Mouse (Mus musculus) ES-CJ7 (cell line): ENCODE measurements around the gene Gipc3.

Source experiments
- DNase-seq: peaks from one replicate; pipeline ENCODE4 v3.0.0; 2011; ENCODE audit warnings: low read depth, low spot score

Gipc3 gene

DNA sequence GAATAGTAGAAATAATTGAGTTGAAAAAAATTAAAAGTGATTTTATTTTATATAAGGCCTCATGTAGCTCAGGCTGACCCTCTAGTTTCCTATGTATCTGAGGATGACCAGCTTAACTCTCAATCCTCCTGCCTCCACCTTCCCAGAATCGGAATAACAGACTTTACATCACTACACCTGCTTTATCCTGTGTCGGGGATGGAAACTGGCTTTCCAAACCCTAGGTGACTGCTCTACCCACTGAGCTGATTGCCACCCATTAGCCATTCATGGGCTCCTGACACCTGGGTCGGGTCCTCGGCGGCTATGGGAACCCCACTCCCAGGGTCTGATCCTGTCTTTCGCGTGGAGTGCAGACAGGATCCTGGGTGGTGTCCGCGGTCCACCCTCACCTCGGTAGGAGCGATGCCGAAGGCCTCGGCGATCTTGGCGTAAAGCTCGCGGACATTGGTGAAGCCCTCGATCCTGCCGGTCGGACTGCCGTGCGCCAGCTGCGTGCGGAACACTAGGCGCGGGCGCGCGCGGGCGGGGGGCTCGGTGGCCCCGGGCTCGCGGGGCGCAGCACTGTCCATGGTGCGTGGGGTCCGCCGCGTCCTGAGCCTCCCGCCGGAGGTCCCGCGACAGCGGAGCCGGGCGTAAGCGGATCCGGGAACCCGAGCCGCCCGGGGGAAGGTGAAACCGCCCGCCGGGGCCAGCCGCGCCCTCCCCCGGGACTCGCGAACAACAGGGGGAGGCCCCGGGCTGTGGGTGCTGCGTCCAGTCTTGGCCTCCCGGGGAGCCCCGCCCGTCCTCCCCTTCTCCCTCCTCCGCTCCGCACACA, at the start of gene Gipc3:
Gene Gipc3, minus strand, starts transcription at position 581 of the 820 bp plus-strand sequence.
- DNase-seq = no peak

DNA sequence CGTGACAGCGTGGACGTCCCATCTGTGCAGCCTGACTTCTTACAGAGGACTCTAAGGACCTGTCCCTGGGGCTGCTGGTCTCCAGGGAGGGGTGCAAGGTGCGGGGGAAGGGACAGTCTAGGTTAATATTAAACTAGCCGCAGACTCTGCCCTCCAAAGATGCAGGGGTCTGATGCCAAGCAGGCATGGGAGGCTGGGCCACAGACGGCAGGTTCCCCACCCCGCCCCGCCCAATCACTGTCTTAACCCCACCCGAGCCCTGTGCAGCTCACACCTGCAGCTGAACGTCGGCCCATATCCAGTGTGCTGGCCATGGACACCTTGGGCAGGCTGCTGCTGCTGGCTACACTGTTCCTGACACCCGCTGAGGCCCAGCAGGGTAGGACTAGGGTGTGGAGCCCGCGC, 49.7 kb upstream of the Gipc3 start, which contains the start of gene Smim24:
Gene Smim24, plus strand, starts transcription at position 271 of the 405 bp plus-strand sequence.
- DNase-seq = no peak

DNA sequence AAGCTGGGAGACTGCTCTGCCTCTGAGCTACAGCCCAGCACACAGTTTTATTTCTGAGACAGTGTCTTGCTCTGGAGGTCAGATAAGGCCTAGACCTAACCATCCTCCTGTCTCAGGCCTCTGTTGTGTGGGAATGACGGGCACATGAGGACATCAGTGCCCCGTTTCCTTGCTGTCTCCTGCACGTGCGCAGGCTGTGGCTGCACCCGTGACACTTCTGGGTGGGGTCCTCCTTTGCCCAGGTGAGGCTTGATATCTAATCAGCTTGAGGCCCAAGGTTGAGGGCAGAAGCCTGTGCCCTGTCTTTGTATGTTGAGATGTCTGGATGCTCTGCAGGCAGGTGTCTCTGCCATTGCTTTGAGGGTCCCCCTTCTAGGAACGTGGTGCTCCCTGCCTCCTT, 49.2 kb upstream of the Gipc3 start:
- DNase-seq = no peak

DNA sequence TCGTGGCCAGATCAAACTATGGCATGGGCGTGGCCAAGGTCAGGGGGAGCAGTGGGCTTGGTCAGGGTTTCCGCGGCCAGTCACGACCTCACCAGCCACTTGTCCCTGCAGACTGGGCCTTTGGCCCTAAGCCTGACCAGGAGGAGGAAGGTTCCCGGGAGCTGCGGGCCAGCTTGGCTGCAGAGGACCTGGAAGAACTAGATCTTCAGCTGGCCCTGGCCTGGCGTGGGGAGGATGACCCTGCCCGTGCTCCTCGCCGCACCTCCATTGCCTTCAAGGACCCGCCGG, 47.6 kb upstream of the Gipc3 start:
- no peak for DNase-seq

DNA sequence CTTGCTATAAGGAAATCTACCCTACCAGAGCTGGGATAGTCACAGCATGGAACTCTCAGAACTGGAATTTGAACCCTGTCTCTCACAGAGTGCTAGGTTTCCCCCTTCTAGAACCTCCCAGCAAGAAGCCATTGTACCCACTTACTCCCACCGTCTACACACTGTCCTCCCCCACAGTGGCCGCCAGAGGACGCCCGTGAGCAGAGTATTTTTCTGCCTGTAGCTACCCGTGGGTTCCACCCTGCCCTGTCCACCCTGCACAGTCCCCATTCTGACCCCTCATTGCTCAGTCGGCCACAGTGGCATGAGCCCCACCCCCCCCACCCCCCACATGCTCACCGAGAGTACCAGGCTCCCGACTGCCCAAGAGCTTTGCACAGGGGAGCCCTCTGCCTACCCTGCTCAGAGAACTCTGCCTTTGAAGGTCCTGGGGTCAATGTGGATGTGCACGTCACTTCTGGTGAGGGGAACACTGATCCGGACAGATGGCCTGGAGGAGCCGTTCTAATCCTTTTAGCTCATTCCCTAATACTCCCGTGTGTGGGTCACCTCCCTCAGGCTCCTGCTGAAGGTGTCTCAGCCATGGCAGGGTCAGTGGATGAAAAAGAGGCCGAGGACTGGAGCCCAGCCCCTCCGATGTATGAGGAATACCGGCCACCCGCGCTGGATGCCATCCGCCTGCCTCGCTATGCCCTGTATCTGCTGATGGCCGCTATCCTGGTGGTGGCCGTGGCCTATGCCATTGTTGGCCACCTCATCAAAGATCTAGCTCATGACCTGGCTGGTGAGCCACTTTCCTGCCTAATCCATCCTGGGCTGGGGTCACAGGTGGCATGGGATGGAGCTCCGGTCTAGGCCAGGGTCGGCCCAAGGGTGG, 47.0 kb upstream of the Gipc3 start:
- DNase-seq = peak; percentile 57

DNA sequence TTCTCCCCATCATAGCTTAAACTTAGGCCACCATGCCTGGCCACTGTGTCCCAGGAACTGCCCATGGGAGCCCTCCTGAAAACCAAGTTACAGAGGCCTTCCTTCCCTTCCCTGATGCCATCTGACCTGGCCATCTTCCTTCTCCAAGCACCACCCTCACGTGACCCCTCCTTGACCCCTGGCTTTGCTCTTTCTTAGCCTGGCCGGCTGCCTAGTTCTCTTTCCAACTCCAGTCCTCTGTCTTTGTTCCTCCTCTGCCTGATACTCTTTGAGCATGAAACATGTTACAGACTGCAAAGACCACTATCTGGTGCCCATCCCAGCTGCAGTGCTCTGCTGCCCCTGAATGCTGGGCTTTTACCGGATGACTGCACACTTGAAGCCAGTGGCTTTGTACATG, 46.3 kb upstream of the Gipc3 start:
- no peak for DNase-seq

DNA sequence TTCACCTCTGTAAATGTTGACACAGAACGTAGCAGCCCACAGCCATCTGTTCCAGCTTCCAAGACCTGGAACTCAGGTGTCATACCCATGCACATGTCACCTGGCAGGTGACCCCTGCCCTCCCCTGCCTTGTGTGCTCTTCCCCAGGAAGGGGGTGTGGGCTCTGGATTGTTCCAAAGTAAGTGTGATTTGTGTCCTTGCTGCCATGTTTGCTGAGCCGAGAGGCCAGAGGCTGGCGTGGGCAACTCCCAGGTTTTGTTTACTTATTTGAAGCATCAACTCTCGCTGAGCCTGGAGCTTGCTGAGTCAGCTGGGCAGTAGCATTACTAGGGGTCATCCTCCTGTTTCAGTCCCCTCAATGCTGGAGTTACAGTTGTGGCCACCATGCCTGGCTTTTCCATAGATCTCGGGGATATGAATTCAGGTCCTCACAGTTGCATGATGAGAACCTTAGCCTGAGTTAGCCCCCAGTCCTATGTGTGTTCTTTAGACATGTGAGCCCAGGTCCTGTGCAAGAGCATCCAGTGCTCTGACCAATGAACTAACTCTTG, 45.5 kb upstream of the Gipc3 start, which contains the start of gene Gm48552:
Gene Gm48552, plus strand, starts transcription at position 501 of the 551 bp plus-strand sequence.
- DNase-seq = no peak

DNA sequence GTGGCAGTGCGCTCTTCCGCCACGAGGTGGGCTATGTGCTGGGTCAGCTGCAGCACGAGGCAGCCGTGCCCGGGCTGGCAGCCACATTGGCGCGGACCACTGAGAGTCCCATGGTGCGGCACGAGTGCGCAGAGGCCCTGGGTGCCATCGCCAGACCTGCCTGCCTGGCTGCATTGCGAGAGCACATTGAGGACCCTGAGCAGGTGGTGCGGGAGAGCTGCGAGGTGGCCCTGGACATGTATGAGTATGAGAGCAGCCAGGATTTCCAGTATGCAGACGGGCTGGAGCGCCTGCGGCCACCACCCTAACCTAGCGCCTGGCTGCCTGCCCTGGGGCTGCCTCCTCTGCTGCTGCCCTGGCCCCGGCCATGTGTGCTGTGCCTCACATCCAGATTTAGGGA, 44.6 kb upstream of the Gipc3 start:
- DNase-seq = no peak

DNA sequence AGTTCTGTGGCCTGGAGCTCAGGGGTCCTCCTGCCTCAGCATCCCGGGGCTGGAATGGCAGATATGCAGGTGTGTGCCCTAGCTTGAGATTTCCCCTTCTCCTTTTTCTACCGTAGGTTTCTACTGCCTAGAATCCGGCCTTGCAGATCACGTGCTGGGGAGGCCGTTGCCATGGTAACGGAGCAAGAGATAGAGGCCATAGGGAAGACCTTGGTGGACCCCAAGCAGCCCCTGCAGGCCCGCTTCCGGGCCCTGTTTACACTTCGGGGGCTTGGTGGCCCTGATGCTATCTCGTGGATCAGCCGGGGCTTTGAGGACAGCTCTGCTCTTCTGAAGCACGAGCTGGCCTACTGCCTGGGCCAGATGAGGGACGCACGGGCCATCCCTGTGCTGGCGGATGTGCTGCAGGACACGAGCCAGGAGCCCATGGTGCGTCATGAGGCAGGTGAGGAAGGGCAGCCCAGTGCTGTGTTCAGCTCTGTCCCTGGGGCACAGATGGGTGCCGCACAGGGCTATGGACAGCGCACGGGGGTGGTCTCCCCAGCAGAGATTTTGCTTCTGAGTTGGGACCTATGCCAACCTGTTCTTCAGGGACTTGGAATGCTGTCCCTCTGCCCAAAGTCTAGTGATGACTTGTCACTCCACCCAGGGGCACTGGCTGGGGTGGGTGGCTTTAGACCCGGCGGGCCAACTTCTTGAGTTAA, 42.7 kb upstream of the Gipc3 start:
- no peak for DNase-seq

DNA sequence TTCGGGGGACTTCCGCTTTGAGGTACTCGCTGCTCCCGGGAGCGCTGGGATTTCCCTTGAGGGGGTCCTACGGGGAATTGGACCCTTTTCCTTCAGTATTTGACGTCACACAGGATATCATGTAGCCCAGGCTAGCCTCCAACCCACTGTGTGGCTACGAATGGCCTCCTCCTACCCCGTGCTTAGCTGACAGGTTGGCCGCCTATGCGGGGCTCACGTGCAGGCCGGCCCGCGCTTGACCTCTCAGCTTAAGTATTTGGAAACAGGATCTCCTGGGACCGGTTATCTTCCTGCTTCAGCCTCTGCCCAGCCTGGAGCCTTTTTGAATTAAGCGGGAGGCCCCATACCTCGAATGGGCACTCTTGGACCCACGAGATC, 41.5 kb upstream of the Gipc3 start:
- no peak for DNase-seq

DNA sequence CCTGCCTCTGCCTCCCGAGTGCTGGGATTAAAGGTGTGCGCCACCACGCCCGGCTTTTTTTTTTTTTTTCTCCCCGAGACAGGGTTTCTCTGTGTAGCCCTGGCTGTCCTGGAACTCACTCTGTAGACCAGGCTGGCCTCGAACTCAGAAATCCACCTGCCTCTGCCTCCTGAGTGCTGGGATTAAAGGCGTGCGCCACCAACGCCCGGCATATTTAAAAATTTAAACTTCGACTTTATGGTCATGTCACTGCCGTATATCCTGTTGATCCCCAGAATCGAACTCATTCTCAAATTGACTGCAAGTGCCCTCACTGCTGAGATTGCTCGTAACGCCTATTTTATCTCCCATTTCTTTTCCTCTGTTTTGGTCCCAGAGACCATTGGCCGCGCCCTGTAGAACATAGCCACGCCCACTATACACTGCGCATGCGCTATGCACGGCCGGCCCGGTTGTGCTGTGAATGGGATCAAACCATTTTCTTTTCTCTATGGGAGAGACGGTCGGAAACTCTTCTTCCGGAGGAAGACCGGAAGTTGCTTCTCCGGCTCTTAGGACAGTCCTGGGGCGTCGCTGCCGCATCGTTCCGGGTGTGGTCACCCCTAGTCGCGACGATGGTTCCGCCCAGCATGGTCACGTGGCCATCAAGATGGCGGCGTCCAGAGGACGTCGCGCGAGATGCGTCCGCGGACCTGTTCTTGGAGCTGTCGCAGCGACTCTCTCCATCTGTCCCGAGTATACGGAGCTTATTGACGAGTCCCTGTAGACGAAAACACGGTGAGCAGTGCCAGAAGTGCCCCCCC, 40.9 kb upstream of the Gipc3 start, which contains the start of the genes Dohh and Gm48551:
Gene Dohh, plus strand, starts transcription at position 627 of the 803 bp plus-strand sequence.
Gene Gm48551, plus strand, starts transcription at position 665 of the 803 bp plus-strand sequence.
- peak; percentile 100 for DNase-seq

DNA sequence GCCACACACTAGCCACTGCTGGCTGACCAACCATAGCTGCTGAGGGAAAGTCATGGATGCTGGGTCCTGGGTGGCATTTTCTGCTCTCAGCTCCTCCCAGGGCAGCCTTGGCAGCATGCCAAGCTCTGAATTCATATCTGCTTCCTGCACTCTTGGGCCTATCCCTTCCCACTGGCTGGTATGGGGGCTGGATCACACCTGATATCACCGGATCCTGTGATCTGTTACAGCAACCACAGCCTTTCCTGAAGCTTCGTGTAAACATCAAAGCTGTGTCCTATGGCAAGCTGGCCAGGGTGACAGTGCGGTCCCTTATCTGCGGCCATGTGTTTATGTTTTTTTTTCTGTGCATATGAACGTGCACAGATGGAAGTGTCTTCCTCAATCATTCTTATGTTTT, 39.0 kb upstream of the Gipc3 start:
- DNase-seq = no peak

DNA sequence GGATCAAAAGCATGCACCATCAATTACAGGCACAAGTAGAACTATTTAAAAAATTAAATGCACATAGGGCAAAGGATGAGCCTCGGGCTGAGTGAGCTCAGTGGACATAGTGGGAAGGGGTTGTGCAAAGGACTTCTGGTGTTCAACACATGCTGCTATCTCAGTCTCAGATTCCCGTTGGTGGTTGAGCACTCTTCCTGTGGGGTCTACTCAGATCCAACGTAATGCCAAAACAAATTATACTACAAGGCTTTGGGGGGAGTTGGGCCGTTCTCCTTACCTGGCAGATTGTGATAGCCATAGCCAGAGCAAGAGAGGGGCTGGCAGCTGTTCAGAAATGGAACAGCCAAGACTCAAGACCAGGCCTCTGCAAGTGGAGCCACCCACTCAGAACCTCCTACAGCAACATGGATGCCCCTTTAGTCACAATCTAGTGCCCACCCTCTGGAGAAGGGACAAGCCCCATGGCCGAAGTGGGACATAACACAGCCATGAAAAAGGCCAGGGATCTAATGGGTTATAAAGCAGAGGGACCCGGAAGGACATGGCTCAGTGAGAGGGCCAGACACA, 36.8 kb upstream of the Gipc3 start:
- no peak for DNase-seq

DNA sequence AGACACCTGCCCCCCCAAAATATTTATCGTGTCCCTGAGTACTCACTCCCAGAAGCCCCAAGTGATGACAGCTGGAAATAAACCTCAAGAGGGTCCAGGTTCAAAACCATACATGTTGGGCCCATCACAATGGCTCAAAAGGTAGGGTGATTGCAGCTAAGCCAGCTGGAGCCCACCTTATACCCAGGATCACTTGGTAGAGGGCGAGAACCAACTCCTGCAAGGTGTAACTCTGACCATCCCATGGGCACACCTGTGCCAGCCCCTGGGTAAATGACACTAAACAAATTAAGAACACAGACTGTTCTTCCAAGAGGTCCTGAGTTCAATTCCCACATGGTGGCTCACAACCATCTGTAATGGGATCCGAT, 36.1 kb upstream of the Gipc3 start:
- no peak for DNase-seq

DNA sequence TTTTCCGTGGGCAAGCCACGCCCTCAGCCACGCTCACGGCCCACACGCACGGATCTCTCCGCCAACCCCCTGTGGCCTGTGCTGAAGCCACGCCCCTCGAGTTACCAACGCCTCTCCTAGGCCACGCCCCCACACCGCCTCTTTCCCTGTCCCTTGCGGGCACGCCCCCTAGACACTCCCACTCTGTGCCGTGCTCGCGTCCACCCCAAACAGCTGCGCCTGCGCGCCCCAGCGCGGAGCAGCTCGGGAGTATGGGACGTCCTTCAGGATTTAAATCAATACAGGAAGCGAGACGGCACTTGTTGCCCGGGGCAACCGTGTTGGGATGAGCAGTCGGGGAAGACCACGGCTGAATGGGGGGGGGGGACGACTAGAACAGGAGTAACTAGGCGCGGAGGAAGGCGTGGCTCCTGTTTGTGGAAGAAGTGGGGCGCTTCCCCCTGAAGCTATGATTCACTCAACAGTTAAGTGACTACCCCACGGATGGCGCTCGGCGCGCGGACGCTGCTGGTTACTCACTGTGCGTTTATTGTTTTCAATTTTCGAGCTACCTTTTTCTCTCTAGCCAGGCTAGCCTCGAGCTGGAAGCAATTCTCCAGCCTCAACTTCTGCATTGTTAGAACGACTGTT, 35.6 kb upstream of the Gipc3 start:
- DNase-seq = peak; percentile 100

DNA sequence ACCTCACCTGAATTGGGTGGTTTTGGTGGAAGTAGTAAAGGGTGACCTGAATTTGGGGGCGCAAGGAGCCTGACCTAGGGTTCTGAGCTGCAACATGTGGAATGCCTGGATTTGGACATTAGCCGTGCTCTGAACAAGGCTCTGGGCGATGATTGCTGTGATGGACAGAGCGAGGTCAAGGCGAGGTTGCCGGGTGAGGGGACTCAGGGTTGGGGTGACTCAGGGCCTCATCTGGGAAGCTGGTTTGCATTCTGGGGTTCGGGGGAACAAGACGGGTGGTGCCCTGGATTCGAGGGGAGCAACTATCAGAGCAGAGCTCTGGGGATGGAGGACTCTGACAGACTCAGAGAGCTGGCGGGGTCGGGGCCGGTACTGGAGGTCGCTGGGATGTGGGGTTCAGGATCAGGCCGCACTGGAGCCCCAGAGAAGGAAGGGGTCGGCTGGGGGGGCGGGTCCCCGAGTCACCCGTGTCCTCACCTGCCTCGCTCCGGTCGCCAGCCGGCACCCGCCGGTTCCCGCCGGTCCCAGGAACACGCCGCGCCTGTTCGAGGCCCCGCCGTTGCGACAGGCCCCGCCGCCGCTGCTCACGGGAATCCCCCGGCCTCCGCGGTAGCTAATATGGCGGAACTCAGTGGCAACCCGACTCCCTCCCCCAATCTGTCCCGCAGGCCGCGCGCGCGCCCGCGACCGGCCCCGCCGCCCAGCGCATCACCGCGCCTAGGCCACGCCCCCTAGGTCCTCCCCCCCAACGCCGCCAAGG, 34.9 kb upstream of the Gipc3 start, which contains the start of gene Fzr1:
Gene Fzr1, minus strand, starts transcription at position 724 of the 760 bp plus-strand sequence.
- DNase-seq = no peak

DNA sequence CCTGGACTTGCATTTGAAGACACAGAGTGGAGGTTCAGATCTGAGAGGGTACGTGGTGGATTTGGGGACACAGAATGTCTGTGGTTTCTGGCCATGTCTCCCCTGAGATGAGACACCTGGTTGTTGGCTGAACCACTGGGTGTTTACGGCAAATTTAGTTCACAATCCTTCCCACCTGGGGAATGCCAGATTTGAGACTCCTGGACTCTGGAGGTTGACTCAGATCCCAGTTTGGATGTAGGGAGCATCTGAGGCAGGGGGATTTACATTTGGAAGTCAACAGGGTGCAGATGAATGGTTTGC, 34.2 kb upstream of the Gipc3 start:
- no peak for DNase-seq

DNA sequence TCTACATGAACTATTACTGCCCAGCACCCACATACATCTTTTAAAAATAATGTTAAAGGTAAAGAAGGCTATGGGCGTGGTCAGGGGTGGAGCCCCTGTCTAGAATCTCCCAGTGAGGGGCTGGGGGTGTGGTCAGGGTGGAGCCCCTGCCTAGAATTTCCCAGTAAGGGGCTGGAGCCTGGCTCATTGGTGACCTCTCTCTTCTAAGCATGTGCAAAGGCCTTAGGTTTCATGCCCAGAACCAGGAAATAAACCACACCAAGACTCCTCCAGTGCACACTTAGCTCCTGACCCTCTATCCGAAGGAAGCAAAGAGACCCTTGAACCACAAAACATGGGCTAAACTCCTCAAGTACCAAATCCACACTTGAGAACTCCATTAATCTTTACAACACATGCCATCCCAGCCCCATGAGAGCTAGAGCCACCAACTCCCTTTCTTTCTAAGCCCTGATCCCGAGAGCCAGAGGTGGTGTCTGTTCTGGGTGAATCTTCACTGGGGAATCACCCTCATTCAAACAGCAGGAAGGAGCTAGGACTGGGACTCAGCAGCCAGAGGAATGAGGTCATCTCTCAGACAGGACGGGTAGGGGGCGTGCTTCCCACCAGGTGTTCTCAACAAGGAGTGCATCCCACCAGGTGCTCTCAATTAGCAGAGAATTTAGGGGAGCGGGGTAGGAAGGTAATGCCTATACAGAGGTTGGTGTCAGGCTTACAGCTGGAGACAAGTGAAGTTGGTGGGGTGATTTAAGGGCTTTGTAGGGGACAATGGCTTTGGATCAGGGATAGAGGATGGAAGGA, 33.7 kb upstream of the Gipc3 start:
- DNase-seq = peak; percentile 66

DNA sequence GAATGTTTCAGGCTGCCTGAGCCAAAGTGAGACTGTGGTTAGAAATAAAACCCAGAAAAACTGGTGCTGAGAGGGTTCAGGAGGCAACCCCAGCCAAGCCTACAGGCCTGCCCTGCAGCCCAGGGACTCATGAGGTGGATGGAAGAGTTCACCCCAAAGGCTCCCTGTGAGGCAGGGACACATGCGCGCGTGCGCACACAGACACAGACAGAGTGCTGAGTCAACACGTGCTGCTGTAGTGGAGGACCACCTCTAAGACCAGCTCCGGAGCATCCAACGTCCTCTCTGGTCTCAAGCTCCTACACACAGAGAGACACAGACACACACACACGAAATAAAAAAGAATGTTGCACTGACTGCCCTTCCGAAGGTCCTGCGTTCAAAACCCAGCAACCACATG, 32.3 kb upstream of the Gipc3 start:
- no peak for DNase-seq
